Mouse (Mus musculus): ENCODE data around the gene Gm10600. TPM values are rescaled to one million over a fixed set of nuclear protein-coding genes. Genes with fewer than 3 reads are reported as not detected.
"Not testable (repeated sequence)": the region's sequence is repeated elsewhere in the genome, so short reads cannot be mapped to it uniquely, and the experiment has no call there.

Gene Gm10600
- not detected in 2 replicates for polyA plus RNA-seq (2016; fragmentation: Nextera tagmentation; extraction: Ambion mirVana)

DNA sequence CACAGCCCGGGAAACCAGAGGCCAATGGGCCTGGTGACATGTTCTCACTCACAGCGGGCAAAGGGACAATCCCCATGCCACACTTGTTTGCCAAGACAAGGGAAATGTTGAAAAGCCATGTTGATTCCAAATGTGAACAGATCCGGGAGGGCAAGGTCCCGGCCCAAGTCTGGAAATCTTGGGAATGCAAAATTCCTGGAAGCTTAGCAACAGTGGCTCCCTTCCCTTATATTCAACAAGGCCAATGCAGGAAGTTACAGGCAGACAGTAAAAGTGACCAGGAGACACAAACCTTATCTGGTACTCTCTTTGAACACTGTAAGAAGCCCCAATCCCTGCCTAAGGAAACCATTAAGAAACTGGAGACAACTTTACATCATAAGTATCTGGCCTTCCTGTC is at the start of gene Gm10600:
TSS of gene Gm10600 (plus strand) at position 301 of the 400 bp plus-strand sequence.
- not testable (repeated sequence) for DNase-seq (ENCODE audit: low spot score); H3K4me3 ChIP-seq; H3K9me3 ChIP-seq; H3K27me3 ChIP-seq (replicated peaks; ENCODE audit: low read depth, poor library complexity, severe bottlenecking); H3K4me1 ChIP-seq; H3K27ac ChIP-seq (replicated peaks); H3K36me3 ChIP-seq (replicated peaks)
- WGBS = no CpG with 5 or more reads among the region's 4 CpGs

DNA sequence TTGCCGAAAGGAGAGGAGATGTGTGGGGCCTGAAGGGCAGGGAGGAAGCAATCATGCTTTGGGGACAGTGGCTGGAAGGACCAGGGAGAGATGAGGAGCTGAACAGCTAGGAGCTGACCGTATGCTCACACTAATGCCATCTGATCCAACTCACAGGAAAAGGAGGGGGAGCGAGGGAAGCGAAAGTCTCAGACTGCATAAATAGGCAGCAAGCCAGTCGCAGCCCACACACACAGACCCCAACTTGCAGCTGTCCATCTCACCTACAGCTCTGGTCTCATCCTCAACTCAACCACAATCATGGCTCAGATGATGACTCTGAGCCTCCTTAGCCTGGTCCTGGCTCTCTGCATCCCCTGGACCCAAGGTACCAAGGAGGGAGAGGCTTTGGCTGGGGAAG is 15.0 kb downstream of the Gm10600 start, which contains the start of gene Ccl21b:
TSS of gene Ccl21b (plus strand) at position 301 of the 400 bp plus-strand sequence.
- not testable (repeated sequence) for H3K27ac ChIP-seq (replicated peaks); H3K9me3 ChIP-seq; H3K4me3 ChIP-seq; H3K4me1 ChIP-seq; H3K27me3 ChIP-seq (replicated peaks; ENCODE audit: low read depth, poor library complexity, severe bottlenecking); H3K36me3 ChIP-seq (replicated peaks); DNase-seq (ENCODE audit: low spot score)
- WGBS = no CpG with 5 or more reads among the region's 5 CpGs

Other genes with a start within 250 kb of the Gm10600 start
- not detected in 2 replicates for gene Gm21093, start 205.9 kb upstream of the Gm10600 start, polyA plus RNA-seq (2016; fragmentation: Nextera tagmentation; extraction: Ambion mirVana)
- gene Gm3893, start 149.4 kb upstream of the Gm10600 start, polyA plus RNA-seq (2016; fragmentation: Nextera tagmentation; extraction: Ambion mirVana) = not detected in 2 replicates
- gene Gm13304, start 125.8 kb upstream of the Gm10600 start, polyA plus RNA-seq (2016; fragmentation: Nextera tagmentation; extraction: Ambion mirVana) = 2.7 TPM in 1 of 2 replicates, not detected in the other
- not detected in 2 replicates for gene Gm13306, start 87.2 kb upstream of the Gm10600 start, polyA plus RNA-seq (2016; fragmentation: Nextera tagmentation; extraction: Ambion mirVana)
- gene Gm13305, start 72.0 kb upstream of the Gm10600 start, polyA plus RNA-seq (2016; fragmentation: Nextera tagmentation; extraction: Ambion mirVana) = 0.49 TPM in 1 of 2 replicates, not detected in the other
- not detected in 2 replicates for gene Ccl21b, start 15.1 kb downstream of the Gm10600 start, polyA plus RNA-seq (2016; fragmentation: Nextera tagmentation; extraction: Ambion mirVana)
- not detected in 2 replicates for gene Gm21953, start 53.6 kb downstream of the Gm10600 start, polyA plus RNA-seq (2016; fragmentation: Nextera tagmentation; extraction: Ambion mirVana)
- gene Fam205a3, start 77.7 kb downstream of the Gm10600 start, polyA plus RNA-seq (2016; fragmentation: Nextera tagmentation; extraction: Ambion mirVana) = not detected in 2 replicates
- gene Gm21586, start 198.7 kb downstream of the Gm10600 start, polyA plus RNA-seq (2016; fragmentation: Nextera tagmentation; extraction: Ambion mirVana) = not detected in 2 replicates
- gene Gm2163, start 226.1 kb downstream of the Gm10600 start, polyA plus RNA-seq (2016; fragmentation: Nextera tagmentation; extraction: Ambion mirVana) = 0.16 TPM in 1 of 2 replicates, not detected in the other

All from embryonic facial prominence, embryonic 10.5 days (tissue).